33 mouse cellular contexts compared by ENCODE assay signal in the genomic region with DNA sequence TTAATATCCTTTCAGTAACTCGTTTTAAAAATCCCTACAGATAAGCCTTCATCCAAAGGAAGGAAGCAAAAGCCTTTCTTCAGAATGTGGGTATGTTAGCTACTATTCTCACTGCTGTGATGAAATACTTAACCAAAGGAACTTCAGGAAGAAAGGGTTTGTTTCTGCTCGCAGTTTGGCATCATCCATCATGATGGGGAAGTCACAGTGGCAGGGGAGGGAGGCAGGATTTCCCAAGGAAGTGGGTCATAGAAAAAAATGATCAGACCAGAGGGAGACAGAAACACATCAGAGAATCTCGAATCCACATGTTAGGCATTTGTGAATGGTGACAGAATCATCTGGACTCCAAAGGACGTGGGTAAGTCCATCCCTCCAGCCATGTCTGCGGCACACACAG. TPM values are rescaled to one million over a fixed set of nuclear protein-coding genes. Genes with fewer than 3 reads are reported as not detected.
DNase-seq lines count a peak whose midpoint lies in the region; ATAC-seq and TF ChIP-seq lines count a peak whose summit lies in the region.
"Had no signal": no experiment of that assay in that cellular context is flagged by ENCODE, and none has a peak within 500 bp of the region (broad histone marks: within the 10 kb centered on the region; RNA-seq: fewer than 3 reads in every experiment).

No protein-coding gene starts in this region.

- H3K27ac ChIP-seq in kidney, postnatal 0 days = no peak overlapping the region
- H3K27ac ChIP-seq in kidney, embryonic 15.5 days = no peak overlapping the region
- H3K27ac ChIP-seq: embryonic facial prominence, embryonic 12.5 days; forebrain, embryonic 10.5 days; gastrocnemius, adult 2 months; heart, adult 2 months; hindbrain, embryonic 14.5 days; liver, embryonic 12.5 days; midbrain, embryonic 10.5 days; midbrain, embryonic 15.5 days; neural tube, embryonic 15.5 days; stomach, embryonic 15.5 days had no signal

- no peak for ATAC-seq in kidney, postnatal 0 days (replicated peaks; ENCODE audit: low FRiP score, low read depth)
- no peak for ATAC-seq in kidney, embryonic 15.5 days (replicated peaks; ENCODE audit: low FRiP score)
- no peak for ATAC-seq in erythroid progenitor cell, adult 5-6 weeks (replicated peaks; ENCODE audit: low FRiP score, poor library complexity, severe bottlenecking)
- ATAC-seq: CD4-positive, CD25-positive, alpha-beta regulatory T cell, adult 4 months; forebrain, embryonic 16.5 days; intestine, postnatal 0 days; liver, embryonic 12.5 days; liver, postnatal 0 days; midbrain, embryonic 15.5 days had no signal

- DNase-seq in adrenal gland, adult 2 months = peak; percentile 18
- no peak for DNase-seq in adrenal gland, adult 8-10 months
- peak; percentile 45 for DNase-seq in kidney, postnatal 0 days (ENCODE audit: low spot score)
- peak; percentile 73 for DNase-seq in 416B (ENCODE audit: low read depth)
- peak; percentile 28 for DNase-seq in kidney, postnatal 10 days
- no peak for DNase-seq in B cell, adult 2 months
- DNase-seq: cerebellum, adult 8-10 months; cerebellum, postnatal 25 days; embryo, embryonic 11 days; gastrocnemius, adult 2 months; gastrocnemius, postnatal 36 days; heart, adult 2 months; heart, postnatal 4 days; layer of hippocampus, postnatal 36 days; left cerebral cortex, postnatal 4 days; liver, postnatal 0 days; retina, postnatal 1 day; right cerebral cortex, postnatal 14 days; thymus, postnatal 14 days had no signal

- H3K4me3 ChIP-seq in kidney, postnatal 0 days (replicated peaks; ENCODE audit: low read depth, low read length) = no peak overlapping the region
- no peak overlapping the region for H3K4me3 ChIP-seq in kidney, embryonic 15.5 days (replicated peaks)
- H3K4me3 ChIP-seq: embryonic facial prominence, embryonic 12.5 days; forebrain, embryonic 10.5 days; gastrocnemius, adult 2 months; heart, adult 2 months; heart, embryonic 12.5 days; liver, embryonic 12.5 days; midbrain, embryonic 10.5 days; midbrain, embryonic 15.5 days; neural tube, embryonic 15.5 days; stomach, embryonic 15.5 days had no signal

- H3K9me3 ChIP-seq in kidney, postnatal 0 days (replicated peaks; ENCODE audit: low read length) = no peaks in the 10 kb centered on the region
- H3K9me3 ChIP-seq in kidney, embryonic 15.5 days (replicated peaks) = no peaks in the 10 kb centered on the region
- H3K9me3 ChIP-seq: embryonic facial prominence, embryonic 12.5 days; forebrain, embryonic 10.5 days; heart, embryonic 12.5 days; liver, embryonic 12.5 days; midbrain, embryonic 10.5 days; midbrain, embryonic 15.5 days; neural tube, embryonic 15.5 days; stomach, embryonic 15.5 days had no signal

- no peaks in the 10 kb centered on the region for H3K4me1 ChIP-seq in kidney, postnatal 0 days (replicated peaks; ENCODE audit: insufficient read depth, low read length)
- no peaks in the 10 kb centered on the region for H3K4me1 ChIP-seq in kidney, embryonic 15.5 days
- H3K4me1 ChIP-seq: embryonic facial prominence, embryonic 12.5 days; forebrain, embryonic 10.5 days; heart, embryonic 12.5 days; liver, embryonic 12.5 days; midbrain, embryonic 10.5 days; midbrain, embryonic 15.5 days; neural tube, embryonic 15.5 days; stomach, embryonic 15.5 days had no signal

- no peak overlapping the region for H3K9ac ChIP-seq in kidney, postnatal 0 days (ENCODE audit: low read depth, low read length)
- H3K9ac ChIP-seq in kidney, embryonic 15.5 days = no peak overlapping the region
- H3K9ac ChIP-seq: embryonic facial prominence, embryonic 12.5 days; heart, embryonic 12.5 days; hindbrain, embryonic 14.5 days; liver, embryonic 12.5 days; liver, postnatal 0 days; midbrain, embryonic 15.5 days; neural tube, embryonic 15.5 days; stomach, embryonic 15.5 days had no signal

- H3K27me3 ChIP-seq in kidney, postnatal 0 days (ENCODE audit: insufficient read depth, low read length) = no peaks in the 10 kb centered on the region
- H3K27me3 ChIP-seq in kidney, embryonic 15.5 days = no peaks in the 10 kb centered on the region
- H3K27me3 ChIP-seq: embryonic facial prominence, embryonic 12.5 days; liver, embryonic 12.5 days; midbrain, embryonic 15.5 days; neural tube, embryonic 15.5 days; stomach, embryonic 15.5 days had no signal

- no peak overlapping the region for H3K4me2 ChIP-seq in kidney, postnatal 0 days (ENCODE audit: low read length)
- H3K4me2 ChIP-seq in kidney, embryonic 15.5 days = no peak overlapping the region
- H3K4me2 ChIP-seq: embryonic facial prominence, embryonic 12.5 days; heart, embryonic 12.5 days; hindbrain, embryonic 14.5 days; liver, embryonic 12.5 days; midbrain, embryonic 15.5 days; neural tube, embryonic 15.5 days; stomach, embryonic 15.5 days had no signal

- H3K36me3 ChIP-seq in kidney, postnatal 0 days (ENCODE audit: insufficient read depth, low read length) = no peaks in the 10 kb centered on the region
- no peaks in the 10 kb centered on the region for H3K36me3 ChIP-seq in kidney, embryonic 15.5 days
- H3K36me3 ChIP-seq: embryonic facial prominence, embryonic 12.5 days; forebrain, embryonic 10.5 days; heart, embryonic 12.5 days; liver, embryonic 12.5 days; midbrain, embryonic 10.5 days; midbrain, embryonic 15.5 days; neural tube, embryonic 15.5 days; stomach, embryonic 15.5 days had no signal

- no peak for TF ChIP-seq CTCF in kidney, postnatal 0 days (IDR thresholded peaks at IDR 0.05; ENCODE audit: low read depth)

- WGBS in kidney, postnatal 0 days = 54% methylated on average over 5 of the region's 5 CpGs
- WGBS in kidney, embryonic 15.5 days = 54% methylated on average over 5 of the region's 5 CpGs

RNA-seq across cellular contexts. Expression of gene Commd3, which starts 17.4 kb away (rescaled TPM):
- total RNA-seq in adrenal gland, adult 2 months (2021) = 100 to 1,000 TPM; 111 to 133 TPM
- 123 and 169 TPM in 2 replicates for polyA plus RNA-seq in adrenal gland, adult 2 months (2012; rRNA removed)
- 100 to 1,000 TPM; 115 to 126 (median 121) TPM for total RNA-seq in adrenal gland, adult 8-10 months (2022)
- polyA plus RNA-seq in kidney, postnatal 0 days (2015; fragmentation: Nextera tagmentation; extraction: Ambion mirVana) = 281 and 292 TPM in 2 replicates
- polyA plus RNA-seq in kidney, embryonic 15.5 days (2015; fragmentation: Nextera tagmentation; extraction: Ambion mirVana) = 205 and 229 TPM in 2 replicates
- total RNA-seq in erythroid progenitor cell, adult 5-6 weeks (2015; ENCODE audit: low replicate concordance) = 54.1 and 73.2 TPM in 2 replicates
- total RNA-seq in erythroid progenitor cell, adult 5-6 weeks (2017; ENCODE audit: low replicate concordance) = 25.3 and 44.7 TPM in 2 replicates

RNA-seq across cellular contexts. Expression of gene Bmi1, which starts 22.0 kb away (rescaled TPM):
- 10 to 100 TPM; 63.2 to 86.4 TPM for total RNA-seq in adrenal gland, adult 2 months (2021)
- 7.8 and 11.8 TPM in 2 replicates for polyA plus RNA-seq in adrenal gland, adult 2 months (2012; rRNA removed)
- total RNA-seq in adrenal gland, adult 8-10 months (2022) = 10 to 100 TPM; 51.7 to 81.7 (median 64.4) TPM
- polyA plus RNA-seq in kidney, postnatal 0 days (2015; fragmentation: Nextera tagmentation; extraction: Ambion mirVana) = 29.0 and 29.2 TPM in 2 replicates
- polyA plus RNA-seq in kidney, embryonic 15.5 days (2015; fragmentation: Nextera tagmentation; extraction: Ambion mirVana) = 29.0 and 35.9 TPM in 2 replicates
- total RNA-seq in erythroid progenitor cell, adult 5-6 weeks (2015; ENCODE audit: low replicate concordance) = 2.1 and 12.6 TPM in 2 replicates
- total RNA-seq in erythroid progenitor cell, adult 5-6 weeks (2017; ENCODE audit: low replicate concordance) = 9.8 and 13.6 TPM in 2 replicates

RNA-seq across cellular contexts. Expression of gene Spag6, which starts 39.0 kb away (rescaled TPM):
- under 1 TPM; 0.10 to 0.29 TPM for total RNA-seq in adrenal gland, adult 2 months (2021)
- 1.9 TPM in 1 of 2 replicates, not detected in the other for polyA plus RNA-seq in adrenal gland, adult 2 months (2012; rRNA removed)
- total RNA-seq in adrenal gland, adult 8-10 months (2022) = 1 to 10 TPM in 2 of 4 experiments, under 1 TPM in 2; 0.44 to 1.3 (median 1.1) TPM
- polyA plus RNA-seq in kidney, postnatal 0 days (2015; fragmentation: Nextera tagmentation; extraction: Ambion mirVana) = 0.15 and 0.18 TPM in 2 replicates
- polyA plus RNA-seq in kidney, embryonic 15.5 days (2015; fragmentation: Nextera tagmentation; extraction: Ambion mirVana) = 0.26 TPM in 1 of 2 replicates, not detected in the other
- total RNA-seq in erythroid progenitor cell, adult 5-6 weeks (2015; ENCODE audit: low replicate concordance) = not detected in 2 replicates
- not detected in 2 replicates for total RNA-seq in erythroid progenitor cell, adult 5-6 weeks (2017; ENCODE audit: low replicate concordance)
- polyA plus RNA-seq: CD4-positive, CD25-positive, alpha-beta regulatory T cell, adult 4 months; forebrain, embryonic 10.5 days; forebrain, embryonic 16.5 days; intestine, postnatal 0 days; liver, embryonic 12.5 days; liver, postnatal 0 days had no signal

Comparison
In these comparisons a context has a peak if more than half of its experiments do, and no peak if none do; other contexts are left out.
1. DNase-seq: peak in adrenal gland, adult 2 months (single experiment), kidney, postnatal 0 days (single experiment), 416B (single experiment) and kidney, postnatal 10 days (single experiment); none in adrenal gland, adult 8-10 months (single experiment) and B cell, adult 2 months (0 of 2).